Mouse (Mus musculus) cerebellum, postnatal 25 days (tissue): Measurements from ENCODE around the gene Ccdc28b.
A peak's percentile ranks its signal among the peaks of the same experiment; 100 is the strongest.

Experiments
- DNase-seq, 2 experiments: peaks; one replicate each; pipeline ENCODE4 v3.0.0; 2021; ENCODE audit warnings: mixed read lengths in 2 of 2

Gene Ccdc28b

GRCm38 (mm10) chr4:129623681-129624091, at the start of gene Ccdc28b:
Gene Ccdc28b, minus strand, starts transcription at chr4:129623947.
- DNase-seq: peak; percentile 64 to 74

- DNase-seq: no peak
Observed at GRCm38 (mm10) chr4:129672878-129673449, 49.2 kb upstream of the Ccdc28b start.

- DNase-seq: peak; percentile 97
Observed at GRCm38 (mm10) chr4:129672083-129672877, 48.5 kb upstream of the Ccdc28b start, which contains the start of gene Kpna6. Gene Kpna6, minus strand, starts transcription at chr4:129672767.

- peak; percentile 34 to 63 for DNase-seq
Observed at GRCm38 (mm10) chr4:129671491-129672082, 47.8 kb upstream of the Ccdc28b start.

GRCm38 (mm10) chr4:129662255-129662813, 38.6 kb upstream of the Ccdc28b start:
- DNase-seq: no peak

- no peak for DNase-seq
Observed at GRCm38 (mm10) chr4:129661584-129661983, 37.8 kb upstream of the Ccdc28b start.

GRCm38 (mm10) chr4:129654770-129655169, 31.0 kb upstream of the Ccdc28b start:
- no peak for DNase-seq

GRCm38 (mm10) chr4:129650359-129650758, 26.6 kb upstream of the Ccdc28b start:
- DNase-seq: no peak

- DNase-seq: no peak
Observed at GRCm38 (mm10) chr4:129648656-129649055, 24.9 kb upstream of the Ccdc28b start.

GRCm38 (mm10) chr4:129645204-129645603, 21.5 kb upstream of the Ccdc28b start:
- DNase-seq: no peak

GRCm38 (mm10) chr4:129641756-129642155, 18.0 kb upstream of the Ccdc28b start:
- no peak for DNase-seq

- peak; percentile 98 to 99 for DNase-seq
Observed at GRCm38 (mm10) chr4:129640638-129641467, 17.1 kb upstream of the Ccdc28b start, which contains the start of gene Txlna. Gene Txlna, minus strand, starts transcription at chr4:129641065.

- peak; percentile 72 to 74 for DNase-seq
Observed at GRCm38 (mm10) chr4:129640101-129640637, 16.4 kb upstream of the Ccdc28b start.

- DNase-seq: no peak
Observed at GRCm38 (mm10) chr4:129639221-129639620, 15.5 kb upstream of the Ccdc28b start.

- DNase-seq: no peak
Observed at GRCm38 (mm10) chr4:129633852-129634251, 10.1 kb upstream of the Ccdc28b start.

GRCm38 (mm10) chr4:129631867-129632266, 8.1 kb upstream of the Ccdc28b start:
- no peak for DNase-seq

- DNase-seq: peak; percentile 48 to 71
Observed at GRCm38 (mm10) chr4:129630944-129631343, 7.2 kb upstream of the Ccdc28b start.

GRCm38 (mm10) chr4:129626035-129626434, 2.3 kb upstream of the Ccdc28b start:
- no peak for DNase-seq

GRCm38 (mm10) chr4:129625496-129625895, 1.7 kb upstream of the Ccdc28b start:
- no peak for DNase-seq

- DNase-seq: peak; percentile 74 to 77
Observed at GRCm38 (mm10) chr4:129625029-129625370, 1.3 kb upstream of the Ccdc28b start.

- peak; percentile 88 to 91 for DNase-seq
Observed at GRCm38 (mm10) chr4:129624281-129625028, 708 bp upstream of the Ccdc28b start.
